Mouse (Mus musculus) forebrain, embryonic 11.5 days (tissue): ENCODE measurements around the gene Ceacam20. TPM values are rescaled to one million over a fixed set of nuclear protein-coding genes. Genes with fewer than 3 reads are reported as not detected.
"Not testable (repeated sequence)": the region's sequence is repeated elsewhere in the genome, so short reads cannot be mapped to it uniquely, and the experiment has no call there.

Experiments used
- ATAC-seq: fragments of 200-750 bp; cut with Nextera tagmentation; replicated peaks from 2 replicates; pipeline ENCODE4 v1.8.0; 2017; ENCODE audit warnings: moderate TSS enrichment; ENCODE audit not compliant: low FRiP score
- DNase-seq: peaks from one replicate; pipeline ENCODE4 v3.0.0-alpha.2; 2017; ENCODE audit warnings: low spot score
- H3K27ac ChIP-seq: fragments of 300-500 bp; sonication (generic); 2 replicates; pipeline ENCODE4 v1.5.1; 2014; ENCODE audit warnings: low read depth, low read length
- H3K27me3 ChIP-seq: fragments of 300-500 bp; sonication (generic); 2 replicates; pipeline ENCODE4 v1.6.1; 2014; ENCODE audit warnings: mild to moderate bottlenecking, low read length, mixed read lengths; ENCODE audit not compliant: control insufficient read depth, insufficient read depth
- H3K36me3 ChIP-seq: fragments of 300-500 bp; sonication (generic); 2 replicates; pipeline ENCODE4 v1.6.1; 2014; ENCODE audit warnings: mild to moderate bottlenecking, low read length, moderate library complexity, mixed read lengths; ENCODE audit not compliant: control insufficient read depth, insufficient read depth
- H3K4me1 ChIP-seq: fragments of 300-500 bp; sonication (generic); replicated peaks from 2 replicates; pipeline ENCODE4 v1.6.1; 2014; ENCODE audit warnings: low read length, mixed read lengths; ENCODE audit not compliant: control insufficient read depth, insufficient read depth
- H3K4me2 ChIP-seq: fragments of 300-500 bp; sonication (generic); 2 replicates; pipeline ENCODE4 v1.6.1; 2014; ENCODE audit warnings: low read depth, mild to moderate bottlenecking, low read length, moderate library complexity, mixed read lengths; ENCODE audit not compliant: severe bottlenecking
- H3K4me3 ChIP-seq: fragments of 300-500 bp; sonication (generic); 2 replicates; pipeline ENCODE4 v1.5.1; 2014; ENCODE audit warnings: low read depth, low read length
- H3K9ac ChIP-seq: fragments of 300-500 bp; sonication (generic); 2 replicates; pipeline ENCODE4 v1.6.1; 2014; ENCODE audit warnings: low read length
- H3K9me3 ChIP-seq: fragments of 300-500 bp; sonication (generic); 2 replicates; pipeline ENCODE4 v1.6.1; 2016; ENCODE audit warnings: low read length, mixed read lengths; ENCODE audit not compliant: control insufficient read depth
- WGBS: fragments of 180-500 bp; shearing (Covaris S2); extraction: QIAGEN DNeasy Blood & Tissue Kit; methylation state at CpG from one replicate; pipeline ENCODE4 v1.1.7; 2014; 5-methylcytosine and 5-hydroxymethylcytosine counted together
- polyA plus RNA-seq: library from polyadenylated mRNA; unstranded; fragments of >200 nt; fragmentation: Nextera tagmentation; extraction: Ambion mirVana; gene quantifications from 2 replicates; pipeline ENCODE4 v1.2.1, GENCODE M21; 2014

The Ceacam20 gene
- polyA plus RNA-seq, 1 experiment from 2014 or later, result not detected

GRCm38 (mm10) chr7:19956341-19956781 is 8.9 kb upstream of the Ceacam20 start:
- 3% methylated on average over 7 of the region's 7 CpGs for WGBS
- Histone ChIP-seq H3K4me3 (no peak overlapping the region), H3K27ac (no peak overlapping the region), H3K9me3 (no peaks in the 10 kb centered on the region), H3K4me2 (no peak overlapping the region), H3K4me1 (no peaks in the 10 kb centered on the region), H3K36me3 (no peaks in the 10 kb centered on the region), H3K27me3 (no peaks in the 10 kb centered on the region), H3K9ac (no peak overlapping the region)
- ATAC-seq (peak; percentile 42; the same call in 1 of the 2 replicates), DNase-seq (peak; percentile 90)

- DNase-seq, result no peak
- H3K4me3 ChIP-seq, result no peak overlapping the region
- no peaks in the 10 kb centered on the region for H3K9me3 ChIP-seq
- no peak overlapping the region for H3K4me2 ChIP-seq
- no peak for ATAC-seq
- WGBS, result 60% methylated on average over 1 of the region's 1 CpGs
- no peak overlapping the region for H3K27ac ChIP-seq
- no peaks in the 10 kb centered on the region for H3K36me3 ChIP-seq
- H3K9ac ChIP-seq, result no peak overlapping the region
- no peaks in the 10 kb centered on the region for H3K4me1 ChIP-seq
- no peaks in the 10 kb centered on the region for H3K27me3 ChIP-seq
These were observed 2.8 kb upstream of the Ceacam20 start for GRCm38 (mm10) chr7:19962423-19962822.

GRCm38 (mm10) chr7:19969106-19969505 is 3.9 kb downstream of the Ceacam20 start:
- H3K9ac ChIP-seq, result no peak overlapping the region
- H3K27ac ChIP-seq, result no peak overlapping the region
- H3K4me1 ChIP-seq, result no peaks in the 10 kb centered on the region
- H3K9me3 ChIP-seq, result peaks cover 5% of the 10 kb centered on the region; the same call in 1 of the 2 replicates
- no peak for DNase-seq
- H3K36me3 ChIP-seq, result no peaks in the 10 kb centered on the region
- 84% methylated on average over 3 of the region's 3 CpGs for WGBS
- no peak overlapping the region for H3K4me3 ChIP-seq
- H3K4me2 ChIP-seq, result no peak overlapping the region
- H3K27me3 ChIP-seq, result no peaks in the 10 kb centered on the region
- ATAC-seq, result no peak

- DNase-seq (no peak), ATAC-seq (no peak)
- 89% methylated on average over 4 of the region's 4 CpGs for WGBS
- H3K36me3 ChIP-seq, result no peaks in the 10 kb centered on the region
- peaks cover 5% of the 10 kb centered on the region; the same call in 1 of the 2 replicates for H3K9me3 ChIP-seq
- no peak overlapping the region for H3K9ac ChIP-seq
- no peak overlapping the region for H3K4me2 ChIP-seq
- no peaks in the 10 kb centered on the region for H3K27me3 ChIP-seq
- H3K4me3 ChIP-seq, result no peak overlapping the region
- no peaks in the 10 kb centered on the region for H3K4me1 ChIP-seq
- H3K27ac ChIP-seq, result no peak overlapping the region
These were observed 4.4 kb downstream of the Ceacam20 start for GRCm38 (mm10) chr7:19969541-19970090.

- 91% methylated on average over 8 of the region's 8 CpGs for WGBS
- Histone ChIP-seq H3K4me2 (no peak overlapping the region), H3K27me3 (no peaks in the 10 kb centered on the region), H3K4me1 (no peaks in the 10 kb centered on the region), H3K4me3 (no peak overlapping the region), H3K36me3 (no peaks in the 10 kb centered on the region), H3K9ac (no peak overlapping the region), H3K9me3 (peaks cover 5% of the 10 kb centered on the region; the same call in 1 of the 2 replicates), H3K27ac (no peak overlapping the region)
- no peak for DNase-seq
- no peak for ATAC-seq
These were observed 5.0 kb downstream of the Ceacam20 start for GRCm38 (mm10) chr7:19970196-19970595.

- Histone ChIP-seq H3K4me3 (no peak overlapping the region), H3K9me3 (peaks cover 5% of the 10 kb centered on the region; the same call in 1 of the 2 replicates), H3K36me3 (no peaks in the 10 kb centered on the region), H3K27me3 (no peaks in the 10 kb centered on the region), H3K4me2 (no peak overlapping the region), H3K9ac (no peak overlapping the region), H3K4me1 (no peaks in the 10 kb centered on the region), H3K27ac (no peak overlapping the region)
- no peak for ATAC-seq
- DNase-seq, result no peak
- WGBS, result 83% methylated on average over 4 of the region's 4 CpGs
These were observed 6.3 kb downstream of the Ceacam20 start for GRCm38 (mm10) chr7:19971516-19971915.

- H3K27me3 ChIP-seq, H3K4me2 ChIP-seq, H3K36me3 ChIP-seq, H3K9me3 ChIP-seq, DNase-seq, H3K4me3 ChIP-seq, H3K27ac ChIP-seq, ATAC-seq, H3K9ac ChIP-seq, H3K4me1 ChIP-seq: not testable (repeated sequence)
- WGBS, result 67% methylated on average over 8 of the region's 8 CpGs
These were observed 26.0 kb downstream of the Ceacam20 start, which contains the start of gene Nlrp9b for GRCm38 (mm10) chr7:19991165-19991564. TSS of gene Nlrp9b (plus strand) at chr7:19991465.

GRCm38 (mm10) chr7:19996721-19997120 is 31.5 kb downstream of the Ceacam20 start:
- DNase-seq, H3K4me1 ChIP-seq, H3K27ac ChIP-seq, H3K4me3 ChIP-seq, H3K4me2 ChIP-seq, H3K9ac ChIP-seq, H3K36me3 ChIP-seq, ATAC-seq, H3K27me3 ChIP-seq, H3K9me3 ChIP-seq: not testable (repeated sequence)
- WGBS, result 64% methylated on average over 3 of the region's 3 CpGs

- ATAC-seq, result no peak
- Histone ChIP-seq H3K4me3 (no peak overlapping the region), H3K4me1 (no peaks in the 10 kb centered on the region), H3K4me2 (no peak overlapping the region), H3K36me3 (no peaks in the 10 kb centered on the region), H3K27me3 (no peaks in the 10 kb centered on the region), H3K27ac (no peak overlapping the region), H3K9me3 (no peaks in the 10 kb centered on the region; the same call in 1 of the 2 replicates), H3K9ac (no peak overlapping the region)
- WGBS, result 81% methylated on average over 2 of the region's 2 CpGs
- no peak for DNase-seq
These were observed 44.8 kb downstream of the Ceacam20 start for GRCm38 (mm10) chr7:20009987-20010386.
